Mouse (Mus musculus) testis, adult 2 months (tissue): Measurements from ENCODE around the gene Arfgef2. TPM values are rescaled to one million over a fixed set of nuclear protein-coding genes. Genes with fewer than 3 reads are reported as not detected.
"Not testable (repeated sequence)": the region's sequence is repeated elsewhere in the genome, so short reads cannot be mapped to it uniquely, and the experiment has no call there.

Source experiments
- H3K27ac ChIP-seq: fragments of 200-500 bp; 2 replicates; pipeline ENCODE4 v1.5.1; 2012; ENCODE audit warnings: low read depth, low read length; ENCODE audit not compliant: control insufficient read depth, insufficient read depth
- H3K27me3 ChIP-seq: fragments of 200-500 bp; 2 replicates; pipeline ENCODE4 v1.6.1; 2012; ENCODE audit warnings: mild to moderate bottlenecking, low read length, moderate library complexity; ENCODE audit not compliant: control insufficient read depth, insufficient read depth
- H3K36me3 ChIP-seq: fragments of 200-500 bp; 2 replicates; pipeline ENCODE4 v1.6.1; 2012; ENCODE audit warnings: mild to moderate bottlenecking, low read length; ENCODE audit not compliant: control insufficient read depth, insufficient read depth
- H3K4me1 ChIP-seq: fragments of 200-500 bp; 2 replicates; pipeline ENCODE4 v1.6.1; 2012; ENCODE audit warnings: low read length; ENCODE audit not compliant: control insufficient read depth, insufficient read depth
- H3K4me3 ChIP-seq: fragments of 200-500 bp; 2 replicates; pipeline ENCODE4 v1.5.1; 2012; ENCODE audit warnings: low read depth, mild to moderate bottlenecking, low read length, moderate library complexity, mixed read lengths; ENCODE audit not compliant: control insufficient read depth
- CTCF ChIP-seq: fragments of 200-500 bp; IDR thresholded peaks from 2 replicates; pipeline ENCODE4 v1.5.1; 2012; ENCODE audit warnings: low read depth, mild to moderate bottlenecking, inconsistent platforms, low read length, moderate library complexity; ENCODE audit not compliant: control insufficient read depth, insufficient read depth, insufficient replicate concordance
- POLR2A ChIP-seq: fragments of 200-500 bp; IDR thresholded peaks from 2 replicates; pipeline ENCODE4 v1.6.1; 2012; ENCODE audit warnings: low read depth, mild to moderate bottlenecking, inconsistent platforms, low read length, moderate library complexity; ENCODE audit not compliant: control insufficient read depth
- polyA plus RNA-seq: library from polyadenylated mRNA; depleted of rRNA; stranded (reverse); fragments of >200 nt; gene quantifications from 2 replicates; pipeline ENCODE4 v1.2.3, GENCODE M21; 2012

The Arfgef2 gene
- polyA plus RNA-seq, 1 experiment: 19.1 TPM

DNA sequence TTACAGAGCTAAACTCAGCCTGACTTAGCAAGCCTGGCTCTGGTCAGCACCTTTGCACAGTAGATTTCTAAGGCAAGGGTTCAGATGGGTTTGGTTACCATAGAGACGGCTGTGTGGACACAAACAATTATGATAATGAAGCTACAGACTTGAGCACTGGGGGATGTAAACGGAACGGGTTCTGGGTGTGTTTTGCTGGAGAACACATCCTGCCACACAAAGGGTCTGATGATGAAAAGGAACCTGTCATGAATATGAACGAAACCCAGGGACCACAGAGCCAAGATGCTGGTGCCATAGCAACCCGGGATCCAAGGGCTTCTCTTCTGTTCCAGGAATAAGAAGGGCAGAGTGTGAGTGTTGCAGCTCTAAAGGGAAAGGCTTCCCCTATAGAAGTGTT, 13.0 kb upstream of the Arfgef2 start, which contains the start of gene Trp53rkb:
Gene Trp53rkb, plus strand, starts transcription at position 177 of the 400 bp plus-strand sequence.
- no peak for TF ChIP-seq POLR2A
- no peak for TF ChIP-seq CTCF
- Histone ChIP-seq H3K27ac (peak within 1 kb of the TSS; percentile 55), H3K27me3 (no peaks in the 10 kb centered on the region), H3K4me1 (peaks cover 9% of the 10 kb centered on the region), H3K36me3 (no peaks in the 10 kb centered on the region), H3K4me3 (peak within 1 kb of the TSS; percentile 94)

GRCm38 (mm10) chr2:166793542-166794214, 11.7 kb upstream of the Arfgef2 start:
- not testable (repeated sequence) for H3K36me3 ChIP-seq, H3K27me3 ChIP-seq, H3K4me1 ChIP-seq
- Histone ChIP-seq H3K4me3 (peak overlapping the region; percentile 94), H3K27ac (peak overlapping the region; percentile 55)
- TF ChIP-seq POLR2A (peak; percentile 74), CTCF (0 out of 2 replicates have a peak, but pooled peaks have one; percentile 6)

- H3K4me1 ChIP-seq: 0 out of 2 replicates have a peak, but pooled peaks cover 3% of the 10 kb centered on the region
- TF ChIP-seq CTCF: no peak
- no peak for TF ChIP-seq POLR2A
These were observed 5.5 kb upstream of the Arfgef2 start for GRCm38 (mm10) chr2:166799615-166800472.

DNA sequence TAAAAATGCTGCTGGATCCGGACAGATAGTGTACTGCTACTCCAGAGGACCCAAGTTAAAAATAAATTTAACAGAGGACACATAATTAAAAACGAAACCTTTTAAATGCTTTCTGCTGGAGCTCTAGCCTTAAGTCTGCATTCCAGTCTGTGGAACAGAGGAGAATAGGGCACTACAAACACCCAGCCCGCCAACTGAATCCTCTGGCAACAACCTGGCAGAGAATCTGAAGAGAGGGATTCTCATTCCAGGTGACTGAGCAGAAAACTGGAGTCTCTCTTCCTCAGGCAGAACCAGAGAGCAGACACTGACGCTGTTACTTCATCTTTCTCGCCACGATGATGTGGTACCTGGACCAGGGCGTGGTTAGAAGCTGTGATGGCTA, 4.9 kb upstream of the Arfgef2 start:
- Histone ChIP-seq H3K27me3 (no peaks in the 10 kb centered on the region), H3K27ac (no peak overlapping the region), H3K36me3 (no peaks in the 10 kb centered on the region), H3K4me3 (no peak overlapping the region), H3K4me1 (0 out of 2 replicates have a peak, but pooled peaks cover 3% of the 10 kb centered on the region)
- TF ChIP-seq POLR2A (no peak), CTCF (no peak)

More at GRCm38 (mm10) chr2:166799615-166800472, 5.5 kb upstream of the Arfgef2 start:
- no peaks in the 10 kb centered on the region for H3K27me3 ChIP-seq
- no peaks in the 10 kb centered on the region for H3K36me3 ChIP-seq
- H3K27ac ChIP-seq: no peak overlapping the region
- H3K4me3 ChIP-seq: no peak overlapping the region

GRCm38 (mm10) chr2:166801436-166801835, 4.0 kb upstream of the Arfgef2 start:
- peaks cover 5% of the 10 kb centered on the region; the same call in 1 of the 2 replicates for H3K4me1 ChIP-seq
- H3K4me3 ChIP-seq: no peak overlapping the region
- H3K27ac ChIP-seq: no peak overlapping the region
- no peaks in the 10 kb centered on the region for H3K27me3 ChIP-seq
- no peak for TF ChIP-seq POLR2A
- no peak for TF ChIP-seq CTCF
- no peaks in the 10 kb centered on the region for H3K36me3 ChIP-seq

DNA sequence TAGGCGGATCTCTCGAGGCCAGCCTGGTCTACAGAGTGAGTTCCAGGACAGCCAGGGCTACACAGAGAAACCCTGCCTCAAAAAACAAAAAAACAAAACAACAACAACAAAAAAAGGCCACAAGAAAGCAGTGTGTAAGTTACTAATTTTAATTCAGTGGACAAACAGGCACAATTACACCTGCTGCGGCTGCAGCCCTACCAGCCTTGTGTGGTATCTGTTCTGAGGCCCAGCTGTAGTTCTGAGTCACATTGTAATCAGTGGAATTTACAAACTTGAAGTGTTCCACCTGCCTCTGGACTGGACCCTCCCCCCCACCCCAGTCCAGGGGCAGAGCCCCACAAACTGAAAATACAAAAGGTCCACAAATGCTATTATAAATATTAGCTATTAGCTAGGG, 2.1 kb upstream of the Arfgef2 start:
- TF ChIP-seq POLR2A (peak; percentile 29; the same call in 1 of the 2 replicates), CTCF (no peak)
- Histone ChIP-seq H3K27me3 (no peaks in the 10 kb centered on the region), H3K4me1 (peaks cover 5% of the 10 kb centered on the region; the same call in 1 of the 2 replicates), H3K36me3 (no peaks in the 10 kb centered on the region), H3K27ac (no peak overlapping the region), H3K4me3 (no peak overlapping the region; the same call in 1 of the 2 replicates)

GRCm38 (mm10) chr2:166806173-166806705, 851 bp downstream of the Arfgef2 start:
- no peak for TF ChIP-seq POLR2A
- no peak for TF ChIP-seq CTCF
- Histone ChIP-seq H3K27ac (no peak overlapping the region), H3K4me3 (peak overlapping the region; percentile 87), H3K36me3 (no peaks in the 10 kb centered on the region), H3K27me3 (no peaks in the 10 kb centered on the region), H3K4me1 (peaks cover 5% of the 10 kb centered on the region; the same call in 1 of the 2 replicates)
